ENCODE assay signal across 16 mouse cellular contexts in genomic region chr17:31734521-31734920, GRCm38 (mm10). TPM values are rescaled to one million over a fixed set of nuclear protein-coding genes. Genes with fewer than 3 reads are reported as not detected.
DNase-seq lines count a peak whose midpoint lies in the region; ATAC-seq and TF ChIP-seq lines count a peak whose summit lies in the region.
"Had no signal": no experiment of that assay in that cellular context is flagged by ENCODE, and none has a peak within 500 bp of the region (broad histone marks: within the 10 kb centered on the region; RNA-seq: fewer than 3 reads in every experiment).

No protein-coding gene starts in this region.

- H3K4me3 ChIP-seq in layer of hippocampus, adult 2 months = peak overlapping the region; percentile 15; the same call in 1 of the 2 replicates
- H3K4me3 ChIP-seq in ES-Bruce4 (ENCODE audit: low read depth, low read length) = no peak overlapping the region
- H3K4me3 ChIP-seq: heart, embryonic 15.5 days; hindbrain, embryonic 13.5 days had no signal

- no peak for TF ChIP-seq POLR2A in ES-Bruce4 (IDR thresholded peaks at IDR 0.05; ENCODE audit: insufficient read depth, low read length)

- no peaks in the 10 kb centered on the region for H3K9me3 ChIP-seq in ES-Bruce4 (replicated peaks; ENCODE audit: control insufficient read depth, insufficient read depth, low read length, poor library complexity, severe bottlenecking)
- H3K9me3 ChIP-seq: heart, embryonic 15.5 days; hindbrain, embryonic 13.5 days had no signal

- TF ChIP-seq EP300 in ES-Bruce4 (IDR thresholded peaks at IDR 0.05; ENCODE audit: insufficient read depth, low read depth, low read length) = peak; percentile 85

- no peak overlapping the region for H3K9ac ChIP-seq in ES-Bruce4 (ENCODE audit: low read depth, poor library complexity, severe bottlenecking)
- H3K9ac ChIP-seq: heart, embryonic 15.5 days; hindbrain, embryonic 13.5 days had no signal

- H3K36me3 ChIP-seq in ES-Bruce4 (ENCODE audit: control insufficient read depth, insufficient read depth, low read length, poor library complexity, severe bottlenecking) = no peaks in the 10 kb centered on the region
- H3K36me3 ChIP-seq: heart, embryonic 15.5 days; hindbrain, embryonic 13.5 days had no signal

- DNase-seq in layer of hippocampus, adult 2 months (ENCODE audit: low spot score in 2 of 2) = no peak
- DNase-seq in layer of hippocampus, postnatal 25 days (ENCODE audit: extremely low spot score in 1 of 2, low spot score in 1 of 2) = no peak
- peak; percentile 53 for DNase-seq in thymus, postnatal 14 days
- no peak for DNase-seq in frontal cortex, postnatal 14 days (ENCODE audit: low spot score in 2 of 2)
- DNase-seq in layer of hippocampus, adult 9-11 months = no peak
- DNase-seq in layer of hippocampus, postnatal 10 days (ENCODE audit: low spot score in 2 of 2) = no peak
- DNase-seq: cerebellum, adult 2 months; embryo, embryonic 11 days; kidney, adult 18-20 months; kidney, postnatal 36 days; right cerebral cortex, adult 18-20 months had no signal

- no peak for TF ChIP-seq CTCF in layer of hippocampus, adult 2 months (conservative IDR thresholded peaks at IDR 0.05)
- TF ChIP-seq CTCF in ES-Bruce4 (IDR thresholded peaks at IDR 0.05; ENCODE audit: low read depth, low read length) = no peak

- peak; percentile 41; the same call in 1 of the 2 replicates for ATAC-seq in granulocyte monocyte progenitor cell, adult 5-6 weeks (replicated peaks; ENCODE audit: poor library complexity, severe bottlenecking)

- no peak overlapping the region for H3K27ac ChIP-seq in layer of hippocampus, adult 2 months
- H3K27ac ChIP-seq in ES-Bruce4 (ENCODE audit: insufficient read depth, low read length) = no peak overlapping the region
- H3K27ac ChIP-seq: heart, embryonic 15.5 days; hindbrain, embryonic 13.5 days had no signal

- no peaks in the 10 kb centered on the region for H3K27me3 ChIP-seq in ES-Bruce4 (ENCODE audit: control insufficient read depth, insufficient read depth, low read length, poor library complexity, severe bottlenecking)
- H3K27me3 ChIP-seq: heart, embryonic 15.5 days; hindbrain, embryonic 13.5 days had no signal

- H3K4me1 ChIP-seq in ES-Bruce4 (ENCODE audit: control insufficient read depth, insufficient read depth, low read length) = peaks cover 13% of the 10 kb centered on the region
- H3K4me1 ChIP-seq: hindbrain, embryonic 13.5 days had no signal

RNA-seq across cellular contexts. Expression of gene Cryaa, which starts 56.9 kb away (rescaled TPM):
- total RNA-seq in layer of hippocampus, adult 2 months (2021) = under 1 TPM; 0.49 to 0.66 TPM
- total RNA-seq in layer of hippocampus, postnatal 25 days (2021) = under 1 TPM in 1 of 2 experiments, not detected in 1; 0.31 TPM
- not detected in 2 replicates for polyA plus RNA-seq in ES-Bruce4 (2011; ENCODE audit: insufficient read depth, insufficient read length, low read depth, missing spikeins)
- not detected in 2 replicates for total RNA-seq in granulocyte monocyte progenitor cell, adult 5-6 weeks (2014; fragmentation: Nextera tagmentation)
- not detected in 2 replicates for total RNA-seq in granulocyte monocyte progenitor cell, adult 5-6 weeks (2017)
- total RNA-seq in layer of hippocampus, postnatal 10 days (2021) = under 1 TPM; 0.57 to 0.80 TPM
- total RNA-seq: gastrocnemius, postnatal 4 days had no signal
- polyA plus RNA-seq: heart, embryonic 15.5 days; hindbrain, embryonic 13.5 days had no signal
